Mouse (Mus musculus) kidney, postnatal 14 days (tissue): ENCODE measurements around the gene Grip2.

Experiments
- DNase-seq: peaks from one replicate; pipeline ENCODE4 v3.0.0; 2022; ENCODE audit warnings: mixed read lengths

Gene Grip2

GRCm38 (mm10) chr6:91728939-91729619 lies 98.0 kb downstream of the Grip2 start:
- no peak for DNase-seq

DNA sequence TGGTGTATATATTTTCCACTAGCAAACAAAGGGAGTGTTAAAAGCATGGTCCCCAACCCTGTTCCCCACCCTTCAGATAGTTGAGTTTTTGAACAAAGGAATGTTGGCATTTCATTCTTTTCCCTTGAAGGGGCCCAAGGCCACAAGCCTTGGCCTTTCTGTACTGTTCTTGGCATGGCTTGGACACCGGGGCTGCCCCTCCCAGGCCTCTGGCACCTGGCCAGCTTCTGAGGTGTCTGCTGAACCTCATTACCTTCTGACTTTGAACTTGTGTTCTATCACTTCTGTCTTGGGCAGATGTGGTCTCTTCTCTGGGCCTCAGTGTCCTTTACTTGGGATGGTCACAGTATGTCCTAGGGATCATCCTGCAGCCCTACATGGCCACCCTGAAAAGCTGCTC lies 99.7 kb downstream of the Grip2 start:
- peak; percentile 79 for DNase-seq

- peak; percentile 56 for DNase-seq
These were observed 105.8 kb downstream of the Grip2 start for GRCm38 (mm10) chr6:91721215-91721701.

DNA sequence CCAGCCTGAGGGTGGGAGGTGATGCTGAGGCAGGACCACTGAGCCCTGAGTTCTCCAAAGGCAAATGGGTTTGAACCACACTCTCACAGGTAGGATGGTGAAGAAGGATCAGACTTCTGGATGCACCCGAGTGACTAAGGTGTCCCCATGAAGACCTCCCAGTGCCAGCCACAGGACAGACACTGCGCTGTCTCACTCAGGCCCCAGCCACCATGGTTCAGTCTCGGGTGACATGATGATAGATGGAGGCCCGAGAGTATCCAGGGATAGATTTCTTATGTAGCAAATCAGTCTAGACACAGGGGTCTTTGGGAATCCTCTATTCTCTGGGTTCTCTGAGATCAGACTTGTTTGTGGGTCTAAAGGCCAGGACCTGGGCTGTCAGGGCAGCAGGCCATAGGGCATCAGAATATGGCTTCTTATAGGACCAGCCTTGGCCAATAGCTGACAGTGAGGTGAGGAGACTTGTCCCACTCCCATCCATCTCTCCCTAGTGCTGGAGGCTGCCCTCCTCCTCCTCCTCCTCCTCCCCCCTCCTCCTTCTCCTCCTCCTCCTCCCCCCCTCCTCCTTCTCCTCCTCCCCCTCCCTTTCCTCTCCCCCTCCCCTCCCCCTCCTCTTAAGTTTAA lies 106.3 kb downstream of the Grip2 start:
- no peak for DNase-seq

- no peak for DNase-seq
These were observed 107.1 kb downstream of the Grip2 start for GRCm38 (mm10) chr6:91719865-91720533.

- DNase-seq: peak; percentile 64
These were observed 107.9 kb downstream of the Grip2 start for GRCm38 (mm10) chr6:91719042-91719747.

- DNase-seq: no peak
These were observed 108.4 kb downstream of the Grip2 start for GRCm38 (mm10) chr6:91718603-91719002.

GRCm38 (mm10) chr6:91718067-91718466 lies 109.0 kb downstream of the Grip2 start:
- no peak for DNase-seq

DNA sequence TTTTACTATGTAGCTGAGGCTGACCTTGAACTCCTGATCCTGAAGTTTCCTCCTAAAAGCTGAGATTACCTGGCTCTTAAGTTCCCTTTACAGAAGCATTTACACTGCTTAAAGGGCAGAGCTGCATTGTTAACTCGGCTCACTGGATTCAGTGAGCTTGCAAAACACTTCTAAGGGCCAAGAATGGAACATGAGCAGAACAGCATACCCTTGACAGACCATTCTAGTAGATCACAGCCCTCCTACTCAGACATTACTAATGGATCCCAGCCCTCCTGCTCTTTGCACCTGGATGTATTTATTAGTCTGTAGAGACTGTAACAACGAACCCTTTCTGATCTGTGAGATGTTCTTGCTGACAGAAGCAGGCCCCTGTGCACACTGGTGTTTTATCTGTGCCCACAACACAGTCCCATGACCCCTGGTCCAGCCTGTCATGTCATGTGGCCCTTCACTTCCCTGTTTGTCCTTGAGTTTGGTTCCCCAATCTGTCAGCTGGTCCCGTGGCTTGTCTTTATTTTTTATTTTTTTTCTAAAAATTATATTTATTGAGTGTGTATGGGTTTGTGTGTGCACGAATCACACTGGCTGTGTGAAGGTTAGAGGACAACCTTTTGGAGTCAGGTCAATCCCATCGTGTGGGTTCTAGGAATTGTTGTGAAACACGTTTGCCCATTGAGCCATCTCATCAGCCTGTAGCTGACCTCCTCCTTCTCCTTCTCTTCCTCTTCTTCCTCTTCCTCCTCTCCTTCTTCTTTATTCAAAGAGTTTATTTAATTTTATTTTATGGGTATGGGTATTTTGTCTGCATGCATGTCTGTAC lies 110.9 kb downstream of the Grip2 start:
- no peak for DNase-seq

DNA sequence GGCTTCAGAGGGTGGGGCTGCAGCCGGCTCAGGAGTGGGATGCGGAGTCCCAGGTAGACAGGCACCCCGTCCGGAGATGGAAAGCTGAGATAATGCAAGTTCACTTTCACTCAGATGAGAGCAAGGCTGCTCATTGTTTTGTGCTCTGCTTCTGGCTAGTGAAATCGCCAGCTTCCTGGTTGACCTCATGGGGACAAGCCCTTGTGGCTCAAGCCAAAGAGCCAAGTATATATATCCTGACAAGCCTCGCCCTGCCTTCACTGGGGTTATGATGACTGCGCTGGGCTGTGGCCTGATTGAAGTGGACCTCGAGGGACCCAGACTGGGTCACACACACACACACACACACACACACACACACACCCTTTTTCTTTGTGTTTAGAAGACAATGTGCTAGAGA lies 112.0 kb downstream of the Grip2 start:
- no peak for DNase-seq

DNA sequence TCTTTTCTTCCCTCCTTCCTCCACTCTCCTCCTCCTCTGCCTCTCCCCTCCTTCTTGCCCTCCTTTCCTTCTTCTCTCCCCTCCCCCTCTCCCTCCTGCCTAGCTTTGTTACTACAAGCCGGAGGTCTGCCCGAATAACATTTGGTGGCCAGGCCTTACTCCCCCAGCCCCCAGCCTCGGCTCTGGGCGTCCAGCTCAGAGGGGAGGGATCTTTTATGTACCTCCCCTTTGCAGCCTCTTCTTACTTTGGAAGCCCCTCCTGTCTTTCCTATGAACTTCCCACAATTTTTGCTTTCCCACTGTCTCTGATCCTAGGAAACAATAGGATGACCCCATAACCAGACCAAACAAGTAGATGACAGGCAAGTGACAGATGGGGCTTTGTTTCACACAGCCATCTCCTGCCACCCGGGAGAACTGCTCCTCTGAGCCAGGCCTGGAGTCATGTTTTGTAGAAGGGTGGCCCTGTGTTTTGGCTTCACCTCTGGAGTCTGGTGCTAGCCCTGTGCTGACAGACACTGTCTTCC lies 113.6 kb downstream of the Grip2 start:
- no peak for DNase-seq

DNA sequence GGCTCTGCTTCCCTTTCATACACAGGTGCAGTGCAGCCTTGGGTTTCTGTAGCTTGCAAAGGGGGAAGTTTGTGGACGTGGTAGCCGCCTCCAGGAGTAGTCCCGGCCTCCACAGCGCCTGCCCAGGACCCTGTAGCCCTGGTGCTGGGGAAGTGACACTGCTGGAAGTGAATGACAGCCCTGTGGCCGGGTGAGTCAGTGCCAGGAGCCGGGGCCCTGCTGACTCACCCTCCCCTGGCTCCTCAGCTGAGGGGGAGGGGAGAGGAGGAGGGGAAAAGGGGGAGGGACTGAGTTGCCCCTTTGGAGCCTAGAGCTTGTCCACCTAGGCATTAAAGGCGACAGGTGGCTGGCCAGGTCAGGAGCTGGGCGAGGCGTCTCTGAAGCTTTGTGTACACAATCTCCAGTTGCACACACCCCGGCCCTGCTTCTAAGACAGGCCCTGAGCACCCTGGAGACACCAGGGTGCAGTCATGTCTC lies 114.2 kb downstream of the Grip2 start:
- DNase-seq: no peak

GRCm38 (mm10) chr6:91712097-91712854 lies 114.8 kb downstream of the Grip2 start:
- no peak for DNase-seq
